Mouse (Mus musculus): ENCODE results near the gene Rad51b. TPM values are rescaled to one million over a fixed set of nuclear protein-coding genes. Genes with fewer than 3 reads are reported as not detected.
A peak's percentile ranks its signal among the peaks of the same experiment; 100 is the strongest.

Gene Rad51b
- polyA plus RNA-seq, 1 experiment from 2014 or later: 6.3 TPM

DNA sequence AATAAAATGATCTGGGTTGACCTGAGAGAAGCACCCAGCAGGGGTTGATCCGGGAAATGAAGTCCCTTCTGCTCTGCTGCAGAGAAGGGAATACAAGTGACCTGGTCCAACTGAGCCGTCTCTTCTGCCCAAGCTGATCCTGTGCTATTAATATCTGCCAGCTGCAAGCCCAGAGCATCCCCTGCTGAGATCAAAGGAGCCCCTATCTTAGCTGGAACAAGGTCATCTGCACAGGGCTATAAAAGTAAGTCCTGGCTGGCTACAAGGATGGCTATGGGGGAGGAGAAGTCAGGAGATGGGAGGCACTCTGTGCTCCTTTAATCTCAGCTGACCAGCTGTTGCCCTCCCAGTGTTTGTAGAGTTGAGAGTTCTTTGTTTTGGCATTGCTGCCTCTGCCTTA, 364.2 kb downstream of the Rad51b start:
- no peak overlapping the region for H3K4me2 ChIP-seq (ENCODE audit: low read depth, severe bottlenecking)
- DNase-seq (ENCODE audit: low spot score) (peak; percentile 64), ATAC-seq (ENCODE audit: insufficient number of reproducible peaks, low FRiP score, low TSS enrichment, low read depth) (peak; percentile 54; the same call in 1 of the 2 replicates)
- peak overlapping the region; percentile 0; the same call in 1 of the 2 replicates for H3K27ac ChIP-seq (replicated peaks; ENCODE audit: low read depth, low read length)
- no peak overlapping the region for H3K9ac ChIP-seq (ENCODE audit: low read length)
- no peak overlapping the region for H3K4me3 ChIP-seq (ENCODE audit: low read depth, low read length)
- no peaks in the 10 kb centered on the region for H3K9me3 ChIP-seq (ENCODE audit: control insufficient read depth, low read length)
- 2% methylated on average over 2 of the region's 2 CpGs for WGBS
- no peaks in the 10 kb centered on the region for H3K27me3 ChIP-seq (ENCODE audit: control insufficient read depth, insufficient read depth, low read length)
- peaks cover 23% of the 10 kb centered on the region for H3K4me1 ChIP-seq (ENCODE audit: control insufficient read depth, insufficient read depth, low read length)
- H3K36me3 ChIP-seq (ENCODE audit: control insufficient read depth, insufficient read depth, low read length): no peaks in the 10 kb centered on the region

DNA sequence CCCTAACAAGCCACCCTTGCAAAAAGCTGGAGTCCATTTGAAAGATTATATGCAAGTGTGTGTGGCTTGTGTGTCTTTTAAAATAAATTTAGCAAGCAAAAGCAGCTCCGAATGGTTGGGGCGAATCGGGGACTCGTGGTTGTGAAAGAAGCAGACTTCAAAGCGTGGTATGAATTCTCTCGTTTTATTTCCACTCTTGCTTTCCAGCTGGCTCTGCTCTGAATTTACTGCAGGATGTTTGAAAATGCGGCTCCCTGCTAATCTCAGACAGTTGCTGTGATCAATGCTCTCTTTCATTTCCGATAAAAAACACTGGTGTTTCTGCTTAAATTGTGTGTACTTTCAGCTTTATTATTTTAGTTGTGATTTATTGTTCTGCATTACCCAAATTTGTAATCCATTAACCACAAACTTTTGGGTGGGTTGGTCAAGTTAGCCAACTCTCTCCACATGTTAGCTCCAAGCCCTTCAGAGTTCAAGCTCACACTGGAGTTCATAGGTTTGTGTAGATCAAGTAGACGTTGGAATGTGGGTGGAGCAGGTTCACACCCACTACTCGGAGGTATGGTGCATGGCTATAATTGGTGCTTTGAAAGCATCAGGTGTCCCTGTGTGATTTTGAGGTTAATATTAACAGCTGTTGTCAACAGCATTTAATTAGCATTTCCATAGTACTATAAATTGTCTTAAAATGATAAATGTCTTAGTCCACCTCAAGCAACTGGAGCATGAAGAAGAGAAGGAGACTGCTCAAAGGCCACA, 366.2 kb downstream of the Rad51b start:
- H3K4me2 ChIP-seq (ENCODE audit: low read depth, severe bottlenecking): no peak overlapping the region
- ATAC-seq (ENCODE audit: insufficient number of reproducible peaks, low FRiP score, low TSS enrichment, low read depth) (no peak), DNase-seq (ENCODE audit: low spot score) (no peak)
- H3K4me3 ChIP-seq (ENCODE audit: low read depth, low read length): no peak overlapping the region
- no peaks in the 10 kb centered on the region for H3K27me3 ChIP-seq (ENCODE audit: control insufficient read depth, insufficient read depth, low read length)
- peaks cover 23% of the 10 kb centered on the region for H3K4me1 ChIP-seq (ENCODE audit: control insufficient read depth, insufficient read depth, low read length)
- WGBS: 13% methylated on average over 10 of the region's 10 CpGs
- H3K27ac ChIP-seq (replicated peaks; ENCODE audit: low read depth, low read length): no peak overlapping the region
- no peak overlapping the region for H3K9ac ChIP-seq (ENCODE audit: low read length)
- H3K36me3 ChIP-seq (ENCODE audit: control insufficient read depth, insufficient read depth, low read length): no peaks in the 10 kb centered on the region
- H3K9me3 ChIP-seq (ENCODE audit: control insufficient read depth, low read length): no peaks in the 10 kb centered on the region

DNA sequence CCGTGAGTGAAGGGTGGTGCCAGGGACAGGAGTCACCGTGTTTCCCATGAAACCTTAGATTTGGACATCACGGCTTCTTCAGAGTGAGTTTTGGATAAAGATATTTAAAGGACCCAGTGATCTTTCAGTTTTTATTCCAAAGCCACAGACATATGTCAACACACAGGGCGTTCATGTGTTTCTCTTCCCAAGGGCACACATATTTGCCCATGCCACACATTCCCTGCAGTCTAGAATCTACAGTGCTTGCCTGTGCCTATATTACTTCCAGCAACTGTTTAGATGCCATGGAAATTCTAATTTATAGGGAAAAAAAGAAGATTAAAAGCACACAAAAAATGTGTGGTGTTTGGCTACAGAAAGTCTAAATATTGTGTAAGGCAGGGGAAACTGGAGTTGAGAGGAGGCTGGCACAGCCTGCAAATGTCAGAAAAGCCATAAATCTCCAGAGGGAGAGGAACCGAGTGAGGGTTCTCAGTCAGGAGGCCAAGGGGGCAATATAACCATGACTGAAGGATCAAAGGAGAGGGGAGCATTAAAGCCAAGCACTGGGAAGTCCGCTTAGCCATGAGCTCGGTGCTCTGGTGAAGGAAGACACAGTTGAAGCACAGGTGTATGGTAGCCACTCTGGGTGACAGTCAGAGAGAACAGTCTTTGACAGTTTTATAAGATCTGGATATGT, 367.0 kb downstream of the Rad51b start:
- H3K4me1 ChIP-seq (ENCODE audit: control insufficient read depth, insufficient read depth, low read length): peaks cover 23% of the 10 kb centered on the region
- no peaks in the 10 kb centered on the region for H3K27me3 ChIP-seq (ENCODE audit: control insufficient read depth, insufficient read depth, low read length)
- H3K4me3 ChIP-seq (ENCODE audit: low read depth, low read length): no peak overlapping the region
- no peaks in the 10 kb centered on the region for H3K36me3 ChIP-seq (ENCODE audit: control insufficient read depth, insufficient read depth, low read length)
- no peak overlapping the region for H3K4me2 ChIP-seq (ENCODE audit: low read depth, severe bottlenecking)
- H3K9me3 ChIP-seq (ENCODE audit: control insufficient read depth, low read length): no peaks in the 10 kb centered on the region
- no peak for ATAC-seq (ENCODE audit: insufficient number of reproducible peaks, low FRiP score, low TSS enrichment, low read depth)
- no peak overlapping the region for H3K27ac ChIP-seq (replicated peaks; ENCODE audit: low read depth, low read length)
- WGBS: 47% methylated on average over 7 of the region's 7 CpGs
- H3K9ac ChIP-seq (ENCODE audit: low read length): no peak overlapping the region
- no peak for DNase-seq (ENCODE audit: low spot score)

DNA sequence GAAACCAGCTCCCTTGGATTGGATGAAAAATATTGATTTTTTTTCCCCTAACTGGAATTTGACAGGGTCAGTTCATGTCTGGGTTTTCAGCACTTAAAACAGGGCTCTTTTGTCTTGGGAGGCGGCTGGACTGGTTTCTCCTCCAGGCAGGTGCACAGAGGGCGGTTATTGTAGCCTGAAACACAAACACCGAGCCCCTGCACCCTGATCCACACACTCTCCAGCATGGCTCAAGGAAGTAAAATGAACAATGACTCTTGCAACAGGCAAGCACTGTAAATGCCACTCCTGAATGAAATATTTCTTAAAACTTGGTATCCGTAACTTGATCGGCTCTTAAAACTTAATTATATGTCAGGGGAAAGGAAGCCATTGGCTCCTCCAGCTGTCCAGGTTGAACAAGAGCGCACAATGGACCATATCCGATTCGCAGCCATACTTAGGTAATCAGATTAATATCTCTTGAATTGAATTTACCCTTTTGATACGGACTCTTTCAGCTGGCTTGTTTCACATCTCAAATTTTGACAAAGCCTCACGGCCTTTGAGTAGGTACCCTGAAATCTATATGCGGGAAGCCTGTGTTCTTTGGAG, 377.9 kb downstream of the Rad51b start:
- H3K9me3 ChIP-seq (ENCODE audit: control insufficient read depth, low read length): no peaks in the 10 kb centered on the region
- no peaks in the 10 kb centered on the region for H3K27me3 ChIP-seq (ENCODE audit: control insufficient read depth, insufficient read depth, low read length)
- H3K4me1 ChIP-seq (ENCODE audit: control insufficient read depth, insufficient read depth, low read length): peaks cover 30% of the 10 kb centered on the region
- H3K27ac ChIP-seq (replicated peaks; ENCODE audit: low read depth, low read length): peak overlapping the region; percentile 76
- H3K4me3 ChIP-seq (ENCODE audit: low read depth, low read length): no peak overlapping the region
- H3K4me2 ChIP-seq (ENCODE audit: low read depth, severe bottlenecking): no peak overlapping the region
- ATAC-seq (ENCODE audit: insufficient number of reproducible peaks, low FRiP score, low TSS enrichment, low read depth) (peak; percentile 62; the same call in 1 of the 2 replicates), DNase-seq (ENCODE audit: low spot score) (peak; percentile 45)
- WGBS: 73% methylated on average over 11 of the region's 11 CpGs
- no peaks in the 10 kb centered on the region for H3K36me3 ChIP-seq (ENCODE audit: control insufficient read depth, insufficient read depth, low read length)
- H3K9ac ChIP-seq (ENCODE audit: low read length): no peak overlapping the region

DNA sequence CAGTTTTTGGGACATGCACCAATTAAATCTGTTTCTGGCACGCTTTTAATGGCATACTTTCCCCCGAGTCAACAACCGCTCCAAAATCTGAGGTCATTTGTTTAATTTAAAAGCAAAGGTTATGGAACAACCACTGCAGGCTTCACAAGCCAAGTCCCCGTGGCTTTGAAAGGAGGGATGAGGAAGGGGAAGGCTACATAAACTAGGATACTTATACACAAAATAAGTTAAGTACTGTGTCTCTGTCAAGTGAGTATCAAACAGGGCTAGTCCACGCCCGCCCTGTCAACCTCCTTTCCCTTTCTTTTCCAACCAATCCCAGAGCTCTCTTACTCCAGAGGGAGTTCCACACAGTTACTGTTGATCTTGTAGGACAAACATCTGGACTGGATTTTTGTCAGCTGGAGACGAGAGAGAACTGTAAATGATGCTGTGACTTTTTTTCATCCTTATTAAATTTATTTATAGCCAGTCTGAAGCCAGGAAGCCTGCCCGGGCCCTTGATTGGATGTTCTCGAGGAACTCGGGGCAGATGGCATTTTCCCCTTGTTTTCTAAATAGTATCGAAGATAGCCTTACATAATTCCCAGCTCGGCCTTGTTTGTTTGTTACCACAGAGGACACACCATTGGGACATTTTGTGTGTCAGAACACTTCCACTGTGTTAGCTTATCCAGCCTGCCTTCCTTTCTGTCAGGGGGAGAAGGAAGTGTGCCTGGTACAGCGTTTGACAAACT, 378.5 kb downstream of the Rad51b start:
- Histone ChIP-seq H3K36me3 (ENCODE audit: control insufficient read depth, insufficient read depth, low read length) (no peaks in the 10 kb centered on the region), H3K27ac (replicated peaks; ENCODE audit: low read depth, low read length) (peak overlapping the region; percentile 76), H3K9ac (ENCODE audit: low read length) (no peak overlapping the region), H3K9me3 (ENCODE audit: control insufficient read depth, low read length) (no peaks in the 10 kb centered on the region), H3K4me3 (ENCODE audit: low read depth, low read length) (no peak overlapping the region), H3K4me1 (ENCODE audit: control insufficient read depth, insufficient read depth, low read length) (peaks cover 30% of the 10 kb centered on the region), H3K4me2 (ENCODE audit: low read depth, severe bottlenecking) (no peak overlapping the region), H3K27me3 (ENCODE audit: control insufficient read depth, insufficient read depth, low read length) (no peaks in the 10 kb centered on the region)
- WGBS: 29% methylated on average over 13 of the region's 13 CpGs
- DNase-seq (ENCODE audit: low spot score) (peak; percentile 47), ATAC-seq (ENCODE audit: insufficient number of reproducible peaks, low FRiP score, low TSS enrichment, low read depth) (peak; percentile 73)

DNA sequence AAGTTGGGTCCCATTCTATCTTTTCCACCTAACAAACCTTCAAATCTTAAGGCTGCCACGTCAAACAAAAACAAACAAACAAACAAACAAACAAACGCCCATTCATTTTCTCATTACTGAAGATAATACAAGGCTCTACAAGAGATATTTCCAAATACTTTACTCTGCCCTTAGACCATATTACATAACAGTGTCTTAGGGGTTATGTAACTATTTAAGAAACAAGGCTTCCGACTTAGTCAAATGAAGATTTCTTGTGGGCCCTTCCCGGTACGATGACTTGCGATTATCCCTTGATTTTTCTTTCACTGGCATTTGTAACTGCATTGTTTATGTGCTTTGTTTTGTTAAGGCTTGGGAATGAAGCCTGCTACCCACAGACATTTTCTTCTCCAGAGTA, 379.2 kb downstream of the Rad51b start:
- H3K9me3 ChIP-seq (ENCODE audit: control insufficient read depth, low read length): no peaks in the 10 kb centered on the region
- no peak overlapping the region for H3K4me3 ChIP-seq (ENCODE audit: low read depth, low read length)
- peak overlapping the region; percentile 37; the same call in 1 of the 2 replicates for H3K27ac ChIP-seq (replicated peaks; ENCODE audit: low read depth, low read length)
- DNase-seq (ENCODE audit: low spot score) (no peak), ATAC-seq (ENCODE audit: insufficient number of reproducible peaks, low FRiP score, low TSS enrichment, low read depth) (no peak)
- H3K4me1 ChIP-seq (ENCODE audit: control insufficient read depth, insufficient read depth, low read length): peaks cover 30% of the 10 kb centered on the region
- 89% methylated on average over 6 of the region's 6 CpGs for WGBS
- H3K36me3 ChIP-seq (ENCODE audit: control insufficient read depth, insufficient read depth, low read length): no peaks in the 10 kb centered on the region
- H3K9ac ChIP-seq (ENCODE audit: low read length): no peak overlapping the region
- H3K27me3 ChIP-seq (ENCODE audit: control insufficient read depth, insufficient read depth, low read length): no peaks in the 10 kb centered on the region
- no peak overlapping the region for H3K4me2 ChIP-seq (ENCODE audit: low read depth, severe bottlenecking)

DNA sequence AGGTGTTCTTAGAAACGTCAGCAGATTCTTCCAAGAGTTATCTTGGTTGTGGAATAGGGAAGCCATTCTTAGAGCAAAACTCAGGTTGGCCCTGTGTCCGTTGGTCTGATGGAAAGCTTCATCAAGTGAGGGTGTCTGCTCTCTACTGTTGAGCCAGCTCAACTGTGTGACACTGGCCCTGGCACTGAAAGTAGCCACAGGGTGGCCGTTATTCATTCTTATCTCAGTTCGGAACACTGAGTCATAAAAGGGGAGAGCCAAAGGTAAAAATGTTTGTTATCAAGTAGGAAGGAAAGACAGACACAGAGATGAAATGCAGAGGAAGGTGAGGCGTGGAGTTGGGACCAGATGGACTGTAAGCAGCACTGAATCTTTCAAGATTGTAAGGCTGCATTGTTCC, 379.8 kb downstream of the Rad51b start:
- ATAC-seq (ENCODE audit: insufficient number of reproducible peaks, low FRiP score, low TSS enrichment, low read depth) (no peak), DNase-seq (ENCODE audit: low spot score) (no peak)
- Histone ChIP-seq H3K9ac (ENCODE audit: low read length) (no peak overlapping the region), H3K36me3 (ENCODE audit: control insufficient read depth, insufficient read depth, low read length) (no peaks in the 10 kb centered on the region), H3K27me3 (ENCODE audit: control insufficient read depth, insufficient read depth, low read length) (no peaks in the 10 kb centered on the region), H3K27ac (replicated peaks; ENCODE audit: low read depth, low read length) (no peak overlapping the region), H3K4me3 (ENCODE audit: low read depth, low read length) (no peak overlapping the region), H3K4me2 (ENCODE audit: low read depth, severe bottlenecking) (no peak overlapping the region), H3K4me1 (ENCODE audit: control insufficient read depth, insufficient read depth, low read length) (peaks cover 32% of the 10 kb centered on the region), H3K9me3 (ENCODE audit: control insufficient read depth, low read length) (no peaks in the 10 kb centered on the region)
- 69% methylated on average over 5 of the region's 5 CpGs for WGBS

DNA sequence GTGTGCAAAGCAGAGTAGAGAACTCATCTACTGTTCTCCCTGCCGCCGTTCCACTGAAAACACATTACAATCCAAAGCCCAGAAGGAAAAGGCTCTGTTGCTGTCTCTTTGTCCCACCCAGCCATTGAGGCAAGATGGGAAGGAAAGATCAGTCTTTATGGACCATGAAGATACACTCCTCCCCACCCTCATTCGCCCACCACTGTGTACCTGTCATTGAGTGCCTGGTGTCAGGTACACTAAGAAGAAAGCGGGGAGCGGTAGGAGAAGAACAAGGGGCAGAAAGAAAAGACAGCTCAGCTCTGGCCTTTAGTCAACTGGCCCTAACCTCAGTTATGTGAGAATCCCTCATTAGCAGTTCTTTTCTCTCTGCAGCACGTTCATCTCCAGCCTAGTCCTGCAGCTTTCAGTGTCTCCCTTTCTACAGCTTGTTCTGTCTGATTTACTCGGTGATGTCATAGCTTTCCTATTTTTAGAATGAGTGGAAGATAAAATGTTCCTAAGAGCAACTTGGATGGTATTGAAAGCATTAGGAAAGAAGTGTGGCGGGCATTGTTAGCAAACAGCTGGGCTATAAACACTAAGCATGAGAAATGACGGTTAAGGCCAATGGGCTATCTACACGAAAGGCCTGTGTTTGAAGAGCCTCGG, 382.3 kb downstream of the Rad51b start:
- ATAC-seq (ENCODE audit: insufficient number of reproducible peaks, low FRiP score, low TSS enrichment, low read depth): no peak
- Histone ChIP-seq H3K9me3 (ENCODE audit: control insufficient read depth, low read length) (no peaks in the 10 kb centered on the region), H3K4me3 (ENCODE audit: low read depth, low read length) (no peak overlapping the region), H3K9ac (ENCODE audit: low read length) (no peak overlapping the region), H3K4me1 (ENCODE audit: control insufficient read depth, insufficient read depth, low read length) (peaks cover 40% of the 10 kb centered on the region), H3K36me3 (ENCODE audit: control insufficient read depth, insufficient read depth, low read length) (no peaks in the 10 kb centered on the region), H3K27ac (replicated peaks; ENCODE audit: low read depth, low read length) (no peak overlapping the region), H3K4me2 (ENCODE audit: low read depth, severe bottlenecking) (no peak overlapping the region), H3K27me3 (ENCODE audit: control insufficient read depth, insufficient read depth, low read length) (no peaks in the 10 kb centered on the region)
- no peak for DNase-seq (ENCODE audit: low spot score)
- 69% methylated on average over 11 of the region's 11 CpGs for WGBS
